Mouse (Mus musculus): Measurements from ENCODE around the gene Serf1.
"Not testable (repeated sequence)": the region's sequence is repeated elsewhere in the genome, so short reads cannot be mapped to it uniquely, and the experiment has no call there.

Gene Serf1

DNA sequence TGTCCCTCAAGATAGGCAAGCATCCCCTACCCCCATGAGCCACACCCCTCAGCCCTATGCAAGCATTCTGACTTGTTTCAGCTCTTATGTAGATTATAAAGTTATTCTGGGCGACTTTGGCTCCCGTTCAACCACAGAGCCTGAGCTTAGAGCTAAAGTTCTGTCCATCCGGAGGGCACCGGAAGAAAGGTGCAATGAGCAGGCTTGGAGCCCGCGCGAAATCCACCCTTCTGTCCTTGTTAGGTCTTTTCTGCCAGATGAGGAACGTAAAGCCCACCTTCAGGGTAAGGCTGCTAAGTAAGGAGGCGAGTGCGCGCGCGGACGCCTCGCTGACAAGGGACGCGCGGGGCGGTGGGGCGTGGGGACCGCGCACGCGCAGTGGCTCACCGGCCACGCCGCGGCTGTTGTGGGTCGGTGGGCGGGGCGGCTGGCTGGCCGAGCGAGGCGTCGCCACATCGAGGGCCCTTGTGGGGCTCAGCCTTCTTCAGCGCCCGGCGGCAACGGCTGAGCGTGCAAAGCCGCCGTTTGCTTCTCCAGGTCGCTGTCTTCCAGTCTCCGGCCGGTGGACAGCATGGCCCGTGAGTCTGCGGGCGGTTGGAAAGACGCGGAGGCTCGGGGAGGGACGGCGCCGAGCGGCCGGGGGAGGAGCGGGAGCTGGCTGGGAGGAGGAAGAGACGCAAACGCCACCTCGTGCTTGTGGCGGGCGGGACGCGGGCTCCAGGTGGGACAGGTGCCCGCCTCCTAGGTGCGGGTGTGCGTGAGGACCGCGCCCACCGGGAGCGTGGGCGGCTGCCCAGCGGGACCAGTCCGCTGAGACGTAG, at the start of gene Serf1:
Gene Serf1 (plus strand): TSS at position 361 of the 821 bp plus-strand sequence.
- peak; percentile 87 for DNase-seq

GRCm38 (mm10) chr13:100063936-100064335, 43.9 kb upstream of the Serf1 start:
- DNase-seq, result peak; percentile 27

DNA sequence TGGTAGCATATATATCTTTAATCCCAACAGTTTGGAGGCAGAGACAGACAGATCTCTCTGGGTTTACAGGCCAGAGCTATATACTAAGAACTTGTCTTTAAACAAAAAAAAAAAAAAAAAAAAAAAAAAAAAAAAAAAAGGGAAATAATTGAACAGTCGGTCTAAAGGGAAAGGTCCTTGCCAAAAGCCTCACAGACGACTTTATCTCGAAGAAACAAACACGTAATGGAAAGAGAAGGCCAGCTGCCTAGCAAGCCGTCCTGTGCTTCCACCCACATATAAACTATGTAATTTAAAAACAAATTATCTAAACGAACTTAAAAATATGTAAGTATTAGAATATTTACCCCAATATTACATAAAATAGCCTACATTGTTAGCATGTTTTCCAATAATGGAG, 40.0 kb upstream of the Serf1 start:
- DNase-seq, result no peak

GRCm38 (mm10) chr13:100071473-100071872, 36.3 kb upstream of the Serf1 start:
- DNase-seq, result no peak

- no peak for DNase-seq
Measured at GRCm38 (mm10) chr13:100098808-100099207, 9.0 kb upstream of the Serf1 start.

DNA sequence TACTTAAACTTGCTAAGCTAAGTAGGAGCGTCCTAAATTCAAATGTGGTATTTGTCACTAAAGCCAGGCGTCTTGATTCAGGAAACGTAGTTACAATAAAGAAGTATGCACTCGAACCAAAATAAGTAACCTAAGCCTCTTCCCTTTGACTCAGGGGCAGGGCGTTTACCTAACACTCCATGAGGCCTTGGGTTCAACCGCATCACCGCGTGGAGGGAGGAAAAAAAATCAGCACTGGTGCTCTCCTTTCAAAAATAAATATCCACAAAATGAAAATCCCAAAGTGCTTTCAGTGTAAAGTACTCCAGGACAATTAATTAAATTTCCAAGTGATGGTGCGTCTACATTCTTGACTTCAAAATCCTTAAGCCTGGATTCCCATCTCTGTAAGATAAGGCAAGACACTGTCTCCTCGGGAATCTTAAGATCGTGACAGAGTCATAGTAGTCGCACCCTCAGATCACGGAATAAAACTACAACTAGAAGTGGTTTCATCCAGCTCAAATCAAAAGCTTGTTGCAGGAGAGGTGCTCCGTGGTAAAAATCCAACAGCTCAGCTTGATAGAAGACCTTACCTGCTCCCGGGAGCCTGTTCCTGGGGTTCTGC, 4.7 kb upstream of the Serf1 start:
- no peak for DNase-seq

- DNase-seq, result peak; percentile 96
Measured at GRCm38 (mm10) chr13:100103748-100104254, 4.0 kb upstream of the Serf1 start, which contains the start of gene Bdp1. Gene Bdp1 (minus strand): TSS chr13:100104070.

DNA sequence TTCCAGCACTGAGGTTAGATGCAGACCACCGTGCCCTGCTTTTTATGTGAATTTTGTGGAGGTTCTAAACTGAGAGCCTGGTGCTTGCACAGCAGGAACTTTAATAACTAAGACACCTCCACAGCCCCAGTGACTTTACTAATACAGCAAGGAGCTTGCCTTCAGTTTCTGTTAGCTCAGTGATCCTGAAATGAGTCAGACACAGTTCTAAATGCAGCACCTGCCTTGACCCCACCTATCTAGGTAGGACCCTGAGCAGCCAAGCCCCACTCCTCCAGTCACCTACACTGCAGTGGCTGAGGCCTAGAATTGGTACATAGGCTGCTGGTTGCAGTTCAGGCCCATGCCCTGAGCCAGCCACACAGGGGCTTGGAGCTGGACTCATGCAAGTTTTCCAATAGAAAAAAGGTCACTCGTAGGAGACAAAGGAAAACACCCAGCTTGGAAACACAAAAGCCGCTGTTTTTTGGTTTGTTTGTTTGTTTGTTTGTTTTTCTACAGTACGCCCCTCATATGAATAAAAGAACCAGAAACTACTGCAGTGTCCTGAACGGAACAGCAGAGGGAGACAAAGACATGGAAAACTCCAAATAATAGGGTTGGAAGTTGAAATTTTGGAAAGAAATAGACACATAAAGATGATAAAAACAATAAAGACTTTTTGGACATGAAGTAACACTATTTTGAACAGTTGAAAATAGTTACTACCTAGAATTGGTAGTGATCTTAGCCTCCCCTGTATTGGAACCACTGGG, 4.6 kb downstream of the Serf1 start:
- DNase-seq, result no peak

GRCm38 (mm10) chr13:100123970-100124369, 16.2 kb downstream of the Serf1 start:
- DNase-seq, result no peak

DNA sequence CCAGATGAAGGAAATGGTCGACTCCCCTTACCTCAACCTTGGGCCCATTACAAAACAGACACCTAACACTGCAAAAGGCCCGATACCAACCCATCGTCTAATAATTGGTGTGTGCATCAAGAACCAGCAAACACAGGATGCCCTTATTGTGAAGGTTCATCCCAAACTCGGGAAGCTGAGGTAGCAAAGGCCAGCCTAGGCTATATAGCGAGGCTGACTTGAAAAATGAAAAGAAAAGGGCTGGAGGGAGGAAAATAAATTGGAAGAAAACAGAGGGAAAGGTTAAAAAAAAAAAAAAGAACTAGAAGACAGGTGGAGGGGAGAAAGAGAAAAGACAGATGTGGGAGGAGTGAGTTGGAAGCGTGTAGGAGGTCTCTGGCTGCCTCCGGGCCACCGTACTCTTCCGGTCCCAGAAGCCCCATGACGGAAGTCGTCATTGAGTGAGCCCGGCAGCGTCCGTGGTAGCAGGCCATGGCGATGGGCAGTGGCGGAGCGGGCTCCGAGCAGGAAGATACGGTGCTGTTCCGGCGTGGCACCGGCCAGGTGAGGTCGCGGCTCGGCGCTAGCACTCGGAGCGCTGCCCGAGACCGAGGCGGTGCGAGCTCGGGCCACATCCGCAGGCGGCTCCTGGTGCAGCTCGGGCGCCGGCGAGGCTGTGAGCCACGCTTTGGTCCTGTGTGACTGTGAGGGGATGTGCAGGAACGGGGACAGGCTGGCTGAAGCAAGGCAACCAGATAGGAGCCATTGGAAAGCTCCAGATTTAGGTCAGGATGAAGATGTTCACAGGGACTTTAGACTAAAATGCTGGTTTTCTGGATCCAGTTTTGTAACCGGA, 16.8 kb downstream of the Serf1 start, which contains the start of gene Smn1:
Gene Smn1 (plus strand): TSS at position 430 of the 835 bp plus-strand sequence.
- peak; percentile 93 for DNase-seq

GRCm38 (mm10) chr13:100125258-100125643, 17.4 kb downstream of the Serf1 start:
- no peak for DNase-seq

DNA sequence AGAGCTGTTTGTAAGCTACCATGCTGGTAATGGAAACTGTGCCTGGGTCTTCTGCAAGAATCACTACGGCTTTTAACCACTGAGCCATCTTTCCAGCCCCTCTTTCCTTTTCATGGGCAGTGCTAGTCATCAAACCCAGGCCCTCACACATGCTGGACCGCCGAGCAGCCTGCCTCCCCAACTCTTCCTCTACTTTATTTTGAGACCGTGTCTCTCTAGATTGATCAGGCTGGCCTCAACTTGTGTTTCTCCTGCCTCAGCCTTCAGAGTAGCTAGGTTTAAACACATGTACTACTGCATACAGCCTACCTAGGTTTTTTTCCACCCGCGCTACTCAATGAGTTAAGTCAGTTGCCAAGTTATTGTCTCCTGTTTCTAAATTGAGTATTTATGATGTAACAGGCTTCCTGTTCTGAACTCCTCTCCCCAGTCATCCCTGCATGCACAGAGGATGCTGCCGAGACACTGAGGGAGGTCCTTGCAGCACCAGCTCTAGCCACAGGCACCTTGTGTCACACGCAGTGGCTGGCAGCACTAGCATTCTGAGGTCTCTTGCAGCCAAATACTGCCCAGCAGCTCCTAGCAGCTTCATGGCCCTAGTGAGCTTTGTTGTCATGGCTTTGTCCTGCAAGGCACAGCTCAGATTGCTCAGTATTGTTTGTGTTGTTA, 34.0 kb downstream of the Serf1 start:
- DNase-seq, result no peak

GRCm38 (mm10) chr13:100152659-100153058, 44.8 kb downstream of the Serf1 start:
- DNase-seq, result peak; percentile 12

DNA sequence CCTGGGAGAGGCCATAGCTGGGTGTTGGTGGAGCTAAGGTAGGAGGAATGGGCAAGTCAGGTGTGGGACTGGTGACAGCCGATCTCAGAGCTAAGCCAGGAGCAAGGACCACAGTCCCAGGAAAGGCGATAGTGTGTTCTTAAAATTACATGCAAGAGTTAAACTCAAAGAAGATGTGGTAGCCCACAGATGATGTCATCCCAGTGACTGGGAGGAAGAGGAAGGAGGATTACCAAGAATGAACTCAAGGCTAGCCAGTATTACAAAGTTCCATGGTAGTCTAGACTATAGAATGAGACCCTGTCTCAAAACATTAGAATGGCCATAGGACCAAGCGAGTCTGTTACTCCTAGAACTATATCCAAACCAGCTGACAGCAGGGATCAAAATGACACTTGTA, 48.8 kb downstream of the Serf1 start:
- no peak for DNase-seq

GRCm38 (mm10) chr13:100161171-100161870, 53.5 kb downstream of the Serf1 start:
- not testable (repeated sequence) for DNase-seq

DNA sequence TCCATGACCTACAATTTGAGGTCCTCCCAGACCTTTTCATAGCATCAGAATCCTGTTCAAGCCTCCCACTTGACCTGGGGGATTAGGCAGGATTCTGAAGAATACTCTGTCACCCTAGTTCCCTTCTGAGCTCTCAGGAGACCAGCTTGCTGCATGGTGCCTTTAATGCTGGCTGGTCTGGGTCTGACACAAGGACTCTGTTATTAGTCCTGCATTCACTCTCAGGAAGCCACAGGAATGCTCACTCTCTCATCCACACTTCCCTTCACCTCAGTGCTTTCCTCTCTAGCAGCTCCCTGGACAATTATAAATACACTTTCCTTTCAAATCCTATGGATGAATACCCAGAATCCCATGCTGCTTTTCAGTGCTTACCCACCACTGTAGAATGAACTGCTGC, 54.7 kb downstream of the Serf1 start:
- not testable (repeated sequence) for DNase-seq

All from lung, postnatal 10 days (tissue).